Mouse (Mus musculus) lung, postnatal 0 days (tissue): Measurements from ENCODE around the gene Fam222b.

Experiments used
- CTCF ChIP-seq: IDR thresholded peaks from 2 replicates; pipeline ENCODE4 v1.5.1; 2016; ENCODE audit warnings: antibody characterized with exemption, mild to moderate bottlenecking
- EP300 ChIP-seq: IDR thresholded peaks from 2 replicates; pipeline ENCODE4 v1.6.1; 2016; ENCODE audit warnings: antibody characterized with exemption, mild to moderate bottlenecking, control low read depth

- TF ChIP-seq CTCF (no peak), EP300 (no peak)
These were observed 68.0 kb downstream of the Fam222b start for GRCm38 (mm10) chr11:78162504-78162903.
